Comparison of ENCODE assay signal across 8 mouse cellular contexts in the genomic region with DNA sequence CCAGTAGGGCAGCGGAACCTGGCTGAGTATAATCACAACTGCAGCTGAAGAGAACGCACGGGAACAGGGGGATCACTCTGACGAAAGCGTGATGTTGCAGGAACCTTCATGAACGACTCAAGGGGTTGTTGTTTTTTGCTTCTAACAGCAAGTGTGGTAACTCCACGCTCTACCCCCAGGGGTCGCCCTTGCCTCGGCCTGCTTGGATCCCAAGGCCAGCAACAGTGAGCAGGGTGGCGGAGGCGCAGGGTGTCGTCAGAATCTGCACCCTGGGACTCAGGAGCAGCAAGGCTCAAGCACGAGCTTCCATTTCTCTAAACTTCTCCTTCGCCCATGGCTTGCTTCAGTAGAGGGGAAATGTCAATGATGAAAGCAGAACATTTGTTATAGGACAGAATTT. TPM values are rescaled to one million over a fixed set of nuclear protein-coding genes. Genes with fewer than 3 reads are reported as not detected.
A peak's percentile ranks its signal among the peaks of the same experiment; 100 is the strongest.
DNase-seq lines count a peak whose midpoint lies in the region.

No protein-coding gene starts in this region.

- no peaks in the 10 kb centered on the region for H3K27me3 ChIP-seq in heart, embryonic 10.5 days (ENCODE audit: insufficient read depth, poor library complexity, severe bottlenecking)

- peak overlapping the region; percentile 82 for H3K27ac ChIP-seq in heart, embryonic 10.5 days

- no peak overlapping the region for H3K4me3 ChIP-seq in heart, embryonic 10.5 days

- DNase-seq in CD8-positive naive resting alpha-beta T cell, adult 2 months (ENCODE audit: low read depth in 2 of 2, low spot score in 2 of 2), result peak; percentile 83 to 89
- DNase-seq in adrenal gland, postnatal 10 days, result peak; percentile 95
- DNase-seq in embryo, embryonic 11.5 days (ENCODE audit: low read depth, low spot score), result peak; percentile 66
- DNase-seq in heart, embryonic 10.5 days (ENCODE audit: low spot score), result peak; percentile 91
- DNase-seq in layer of hippocampus, adult 18-20 months (ENCODE audit: low spot score in 2 of 2), result peak; percentile 79 to 91
- DNase-seq in lung, postnatal 14 days, result peak; percentile 94
- DNase-seq in retina, postnatal 1 day, result peak; percentile 83
- DNase-seq in urinary bladder, adult 2 months (ENCODE audit: low spot score), result peak; percentile 80

- H3K4me1 ChIP-seq in heart, embryonic 10.5 days, result peaks cover 76% of the 10 kb centered on the region

- no peaks in the 10 kb centered on the region for H3K9me3 ChIP-seq in heart, embryonic 10.5 days

- H3K36me3 ChIP-seq in heart, embryonic 10.5 days, result peaks cover 36% of the 10 kb centered on the region

- WGBS in heart, embryonic 10.5 days, result 41% methylated on average over 14 of the region's 14 CpGs

RNA-seq across cellular contexts. Expression of a gene that starts 22.1 kb away (rescaled TPM):
- total RNA-seq in adrenal gland, postnatal 10 days (2021), result 1 to 10 TPM; 6.6 to 6.9 TPM
- 0.64 and 1.3 TPM in 2 replicates for polyA plus RNA-seq in heart, embryonic 10.5 days (2016; fragmentation: Nextera tagmentation; extraction: Ambion mirVana)
- total RNA-seq in layer of hippocampus, adult 18-20 months (2021), result 10 to 100 TPM; 34.7 to 38.4 TPM
- polyA plus RNA-seq in urinary bladder, adult 2 months (2012; rRNA removed), result 8.2 and 10.4 TPM in 2 replicates

RNA-seq across cellular contexts. Expression of a gene that starts 54.1 kb away (rescaled TPM):
- total RNA-seq in adrenal gland, postnatal 10 days (2021), result 10 to 100 TPM; 66.4 to 78.9 TPM
- polyA plus RNA-seq in heart, embryonic 10.5 days (2016; fragmentation: Nextera tagmentation; extraction: Ambion mirVana), result 163 and 178 TPM in 2 replicates
- total RNA-seq in layer of hippocampus, adult 18-20 months (2021), result 10 to 100 TPM; 88.6 to 88.7 TPM
- polyA plus RNA-seq in urinary bladder, adult 2 months (2012; rRNA removed), result 116 and 159 TPM in 2 replicates

RNA-seq across cellular contexts. Expression of a gene that starts 54.2 kb away (rescaled TPM):
- total RNA-seq in adrenal gland, postnatal 10 days (2021), result 10 to 100 TPM; 14.0 to 18.0 TPM
- polyA plus RNA-seq in heart, embryonic 10.5 days (2016; fragmentation: Nextera tagmentation; extraction: Ambion mirVana), result 13.5 and 42.1 TPM in 2 replicates
- total RNA-seq in layer of hippocampus, adult 18-20 months (2021), result 10 to 100 TPM; 25.9 to 29.0 TPM
- polyA plus RNA-seq in urinary bladder, adult 2 months (2012; rRNA removed), result 42.0 and 42.1 TPM in 2 replicates

Comparison
In these comparisons a context has a peak if more than half of its experiments do, and no peak if none do; other contexts are left out.
1. RNA of a gene that starts 22.1 kb away (total RNA-seq): 34.7 to 38.4 TPM in layer of hippocampus, adult 18-20 months; 6.6 to 6.9 TPM in adrenal gland, postnatal 10 days; every median in the first group is over 4 times any median in the second.
2. Peak in every context shown above with its lines, with median percentiles within 50 percentile points of each other: DNase-seq.